Mouse (Mus musculus) cortical plate, adult 2 months (tissue): Measurements from ENCODE around the gene Camta1.

Experiments used
- CTCF ChIP-seq: fragments of 200-500 bp; IDR thresholded peaks from 2 replicates; pipeline ENCODE4 v1.5.1; 2011; ENCODE audit warnings: mild to moderate bottlenecking, control low read depth, low read length; ENCODE audit not compliant: insufficient read depth; ENCODE audit errors: extremely low read depth
- POLR2A ChIP-seq: fragments of 200-500 bp; IDR thresholded peaks from 2 replicates; pipeline ENCODE4 v1.6.1; 2011; ENCODE audit warnings: mild to moderate bottlenecking, low read length, control low read depth; ENCODE audit not compliant: insufficient read depth; ENCODE audit errors: extremely low read depth

DNA sequence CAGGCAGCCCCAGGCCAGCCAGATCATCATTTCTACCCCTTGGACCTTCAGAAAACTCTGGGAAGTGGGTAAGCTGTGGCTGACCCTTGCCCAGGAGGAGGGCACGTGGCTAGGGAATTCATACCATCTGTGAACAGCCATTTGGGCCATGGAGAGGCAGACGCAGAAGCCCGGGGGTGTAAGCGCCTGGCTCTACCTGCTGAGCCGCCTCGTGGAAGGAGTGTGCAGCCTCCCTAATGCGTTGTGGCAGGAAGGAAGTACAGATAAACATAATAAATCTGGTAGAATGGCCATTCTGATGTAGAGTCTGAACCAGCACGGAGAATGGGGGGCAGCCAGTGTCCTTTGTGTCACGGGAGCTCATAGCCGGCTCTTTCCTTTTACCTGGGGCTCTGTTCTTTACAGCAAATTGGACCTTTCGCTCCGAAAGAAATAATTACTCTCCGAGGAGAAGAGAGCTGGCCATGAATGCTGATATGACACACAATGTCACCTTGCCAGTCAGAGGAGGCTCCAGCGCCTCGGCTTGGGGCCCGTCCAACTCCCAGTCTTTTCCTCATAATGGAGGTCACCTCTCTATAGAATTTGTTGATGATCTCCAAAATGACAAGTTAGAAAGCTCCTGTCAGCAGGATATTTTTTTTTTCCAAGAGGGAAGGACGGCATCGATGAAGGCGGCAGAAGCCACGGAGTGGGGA, 500.6 kb downstream of the Camta1 start:
- no peak for TF ChIP-seq POLR2A
- no peak for TF ChIP-seq CTCF
